Mouse (Mus musculus) natural killer cell, adult 2 months (primary cell): ENCODE results near the gene Pigq.

ENCODE experiments used
- DNase-seq, 2 experiments: peaks; one replicate each; pipeline ENCODE4 v3.0.0; 2022; ENCODE audit warnings: low spot score in 2 of 2

Gene Pigq

DNA sequence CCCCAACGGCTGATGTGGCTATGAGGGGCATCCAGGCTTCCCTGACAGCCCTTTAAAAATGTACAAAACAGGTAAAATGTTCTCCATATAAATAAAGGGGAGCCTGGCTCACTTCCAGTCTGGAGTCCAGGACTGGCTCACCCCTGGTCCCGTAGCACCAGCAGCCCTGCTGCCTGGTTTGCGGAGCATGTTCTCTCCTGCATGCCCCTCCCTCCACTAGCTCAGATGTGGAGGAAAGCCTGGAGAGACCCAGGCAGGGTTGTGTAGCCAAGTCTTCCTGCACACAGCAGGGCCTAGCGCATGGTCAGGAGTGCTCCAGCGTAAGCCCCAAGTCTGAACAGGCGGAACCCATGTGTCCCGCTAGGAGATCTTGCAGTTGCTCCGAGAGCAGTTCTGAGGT, 61.5 kb downstream of the Pigq start:
- no peak for DNase-seq

GRCm38 (mm10) chr17:25882306-25882705, 62.4 kb downstream of the Pigq start:
- DNase-seq, result no peak

DNA sequence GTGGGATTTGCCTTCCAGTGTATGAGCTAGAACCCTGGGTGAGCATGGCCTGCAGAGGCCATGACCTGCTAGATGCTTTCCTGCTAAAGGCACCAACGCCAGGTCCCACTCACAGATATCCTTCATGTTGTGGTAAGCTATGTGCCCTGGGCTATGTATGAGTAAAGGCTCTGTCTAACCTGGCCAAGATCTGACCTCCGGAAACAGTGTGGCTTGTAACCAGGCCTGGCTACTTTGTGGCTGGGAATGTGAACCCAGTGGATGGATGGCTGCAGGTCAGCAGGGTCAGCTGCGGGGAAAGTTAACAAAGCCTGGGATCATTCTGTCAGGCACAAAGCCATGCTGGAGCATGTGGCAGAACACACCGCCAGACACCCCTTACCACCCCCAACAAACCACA, 63.0 kb downstream of the Pigq start:
- DNase-seq, result no peak

DNA sequence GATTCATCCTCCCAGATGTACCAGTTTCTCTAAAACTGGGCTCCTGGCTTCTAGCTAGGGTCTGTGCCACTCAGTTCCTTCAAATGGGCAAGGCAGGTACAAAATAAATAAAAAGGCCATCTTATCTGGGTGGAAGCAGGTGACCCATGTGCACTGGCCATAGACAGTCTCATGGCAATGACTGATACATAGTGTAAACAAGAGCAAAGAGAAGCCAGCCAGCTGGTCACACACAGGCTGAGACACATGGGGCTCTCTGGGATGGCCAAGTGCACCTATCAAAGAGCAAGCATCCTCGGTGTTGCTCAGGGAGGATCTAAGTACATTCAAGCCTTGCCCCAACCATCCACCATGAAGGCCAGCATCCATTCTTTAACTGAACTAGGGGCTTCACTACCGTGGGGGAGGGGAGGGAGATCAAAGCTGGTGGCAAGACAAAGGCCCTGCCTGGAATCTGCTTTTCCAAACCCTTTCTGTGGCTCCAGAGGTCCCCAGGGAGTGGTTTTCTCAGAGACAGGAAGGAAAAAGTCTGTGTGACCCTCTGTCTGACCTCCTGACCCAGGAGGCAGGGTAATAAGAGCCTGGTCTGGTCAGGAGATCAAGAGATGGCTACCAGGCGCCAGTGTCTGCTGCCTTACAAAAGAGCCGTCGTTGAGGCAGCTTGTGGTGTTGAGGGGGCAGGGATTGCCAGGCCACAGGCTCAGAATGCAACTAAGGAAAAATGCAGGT, 63.7 kb downstream of the Pigq start:
- no peak for DNase-seq

DNA sequence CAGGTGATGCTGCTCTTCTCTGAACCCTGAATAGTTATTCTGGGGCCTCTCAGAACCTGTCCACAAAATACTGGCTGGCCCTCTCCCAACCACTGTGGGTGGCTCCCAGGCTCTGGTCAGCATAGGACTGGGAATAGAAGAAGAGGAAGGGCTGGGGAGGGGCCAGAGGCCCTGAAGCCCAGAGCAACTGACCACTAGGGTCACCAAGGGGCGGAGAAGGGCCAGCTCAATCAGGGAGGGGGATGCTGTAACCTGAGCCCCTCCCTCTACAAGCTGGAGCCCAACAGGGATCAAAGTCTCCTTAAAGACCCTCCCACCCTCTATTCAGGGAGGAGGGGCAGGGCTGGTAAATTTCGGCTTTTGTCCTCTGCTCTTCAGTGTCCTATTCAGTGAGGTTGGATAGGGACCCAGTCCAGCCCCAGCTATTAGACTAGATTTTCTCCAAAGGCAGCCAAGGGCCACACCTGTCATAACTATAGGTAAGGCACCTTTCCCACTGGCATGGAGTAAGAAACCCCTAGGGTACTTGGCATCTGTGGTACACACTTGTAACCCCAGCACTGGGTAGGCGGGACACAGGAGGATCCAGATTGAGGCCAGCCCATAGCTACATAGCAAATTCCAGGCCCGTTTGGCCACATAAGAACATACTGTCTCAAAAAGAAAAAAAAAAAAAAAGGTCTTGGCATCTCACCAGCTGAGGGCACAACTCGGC, 64.4 kb downstream of the Pigq start, which contains the start of gene Wfikkn1:
Gene Wfikkn1, minus strand, starts transcription at position 663 of the 715 bp plus-strand sequence.
- DNase-seq, result no peak

DNA sequence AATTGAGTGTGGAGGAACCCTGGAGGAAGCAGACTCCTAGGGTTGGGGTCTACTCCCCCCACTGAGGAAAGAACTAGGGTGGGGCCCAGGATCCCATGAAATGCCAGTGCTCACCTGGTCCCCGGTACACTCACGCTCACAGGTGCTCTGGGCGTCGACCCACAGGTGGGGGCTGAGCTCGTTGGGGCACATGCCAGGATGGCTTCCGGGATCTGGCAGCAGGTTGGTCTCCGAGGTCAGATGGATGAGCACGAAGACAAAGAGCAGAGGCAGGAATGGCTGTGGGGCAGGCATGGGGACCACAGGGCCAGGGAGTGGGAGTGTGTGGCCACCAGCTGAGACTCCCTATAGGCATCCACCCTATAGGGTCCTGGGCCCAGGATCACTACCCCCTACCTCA, 65.0 kb downstream of the Pigq start:
- DNase-seq, result no peak

DNA sequence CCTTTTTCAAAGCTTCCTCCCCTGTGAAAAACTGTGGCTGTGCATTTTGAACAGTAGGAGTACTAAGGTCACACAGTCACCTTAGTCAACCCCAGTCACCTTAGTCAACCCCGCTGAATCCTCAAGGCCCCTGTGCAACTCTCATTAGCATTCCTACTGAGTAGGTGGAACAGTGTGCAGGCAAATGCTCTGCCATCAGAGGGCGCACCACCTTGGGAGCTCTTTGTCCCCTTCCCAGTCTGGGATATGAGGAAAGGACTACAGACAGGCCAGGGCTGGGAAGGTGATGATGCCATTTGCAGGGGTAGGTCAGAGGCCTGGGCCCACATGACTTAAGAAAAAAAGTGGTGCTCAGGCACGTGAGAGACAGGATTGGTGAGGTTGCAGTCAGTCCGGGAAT, 65.5 kb downstream of the Pigq start:
- no peak for DNase-seq

- DNase-seq, result no peak
Observed at GRCm38 (mm10) chr17:25878611-25879180, 66.0 kb downstream of the Pigq start.

GRCm38 (mm10) chr17:25877741-25878610, 66.8 kb downstream of the Pigq start:
- DNase-seq, result no peak

GRCm38 (mm10) chr17:25877025-25877424, 67.7 kb downstream of the Pigq start:
- DNase-seq, result no peak
